Comparison of ENCODE assay signal across 8 mouse cellular contexts in genomic region chr4:45972951-45973350, GRCm38 (mm10). TPM values are rescaled to one million over a fixed set of nuclear protein-coding genes. Genes with fewer than 3 reads are reported as not detected.
DNase-seq lines count a peak whose midpoint lies in the region; ATAC-seq and TF ChIP-seq lines count a peak whose summit lies in the region.

No protein-coding gene starts in this region.

- H3K4me2 ChIP-seq in hindbrain, embryonic 14.5 days (replicated peaks): peak overlapping the region; percentile 84
- peak overlapping the region; percentile 78 for H3K4me2 ChIP-seq in midbrain, embryonic 15.5 days

- no peaks in the 10 kb centered on the region for H3K27me3 ChIP-seq in hindbrain, embryonic 14.5 days (ENCODE audit: control insufficient read depth, insufficient read depth, low read length)
- 0 out of 2 replicates have a peak, but pooled peaks cover 12% of the 10 kb centered on the region for H3K27me3 ChIP-seq in midbrain, embryonic 15.5 days (replicated peaks)

- H3K27ac ChIP-seq in left cerebral cortex, adult 2 months: peak overlapping the region; percentile 65
- H3K27ac ChIP-seq in brown adipose tissue, adult 24 weeks (replicated peaks; ENCODE audit: low read depth, low read length): peak overlapping the region; percentile 35; the same call in 1 of the 2 replicates
- H3K27ac ChIP-seq in hindbrain, embryonic 14.5 days: peak overlapping the region; percentile 61; the same call in 1 of the 2 replicates
- H3K27ac ChIP-seq in midbrain, embryonic 15.5 days: no peak overlapping the region

- H3K4me3 ChIP-seq in left cerebral cortex, adult 2 months: peak overlapping the region; percentile 79
- peak overlapping the region; percentile 75 for H3K4me3 ChIP-seq in brown adipose tissue, adult 24 weeks (ENCODE audit: insufficient read depth, low read depth, low read length)
- peak overlapping the region; percentile 79 for H3K4me3 ChIP-seq in hindbrain, embryonic 14.5 days (replicated peaks; ENCODE audit: low read length)
- H3K4me3 ChIP-seq in midbrain, embryonic 15.5 days: peak overlapping the region; percentile 85

- peaks cover 7% of the 10 kb centered on the region for H3K4me1 ChIP-seq in brown adipose tissue, adult 24 weeks (ENCODE audit: control insufficient read depth, insufficient read depth, insufficient read length, low read length)
- peaks cover 18% of the 10 kb centered on the region for H3K4me1 ChIP-seq in hindbrain, embryonic 14.5 days (replicated peaks; ENCODE audit: control insufficient read depth, insufficient read depth, low read length)
- peaks cover 22% of the 10 kb centered on the region for H3K4me1 ChIP-seq in midbrain, embryonic 15.5 days

- TF ChIP-seq CTCF in left cerebral cortex, adult 2 months (IDR thresholded peaks at IDR 0.05): no peak

- H3K9me3 ChIP-seq in hindbrain, embryonic 14.5 days (ENCODE audit: control insufficient read depth, low read length): no peaks in the 10 kb centered on the region
- H3K9me3 ChIP-seq in midbrain, embryonic 15.5 days: no peaks in the 10 kb centered on the region

- ATAC-seq in hindbrain, embryonic 14.5 days (ENCODE audit: low FRiP score): no peak
- ATAC-seq in midbrain, embryonic 15.5 days (replicated peaks): no peak; the same call in 1 of the 2 replicates

- no peak for DNase-seq in left cerebral cortex, adult 2 months (ENCODE audit: extremely low spot score in 1 of 2, low spot score in 2 of 2)
- no peak for DNase-seq in left cerebral cortex, postnatal 4 days
- DNase-seq in hindbrain, embryonic 14.5 days (ENCODE audit: low spot score): no peak
- DNase-seq in gastrocnemius, postnatal 10 days: no peak
- no peak for DNase-seq in frontal cortex, postnatal 36 days (ENCODE audit: low spot score in 2 of 2)
- DNase-seq in right cerebral cortex, postnatal 36 days (ENCODE audit: low spot score in 2 of 2): no peak

- WGBS in hindbrain, embryonic 14.5 days: 34% methylated on average over 9 of the region's 9 CpGs
- WGBS in midbrain, embryonic 15.5 days: 17% methylated on average over 9 of the region's 9 CpGs

- intact Hi-C loops in left cerebral cortex, adult 2 months (cut with DNase I): loop anchor here (1.0 to 2.0 kb wide), 2 partner anchors 153 to 564 kb away; partner anchors contain the start of gene Slc25a51
- intact Hi-C loops in left cerebral cortex, postnatal 4 days (cut with DNase I): no loop called here

- H3K9ac ChIP-seq in hindbrain, embryonic 14.5 days: peak overlapping the region; percentile 75
- peak overlapping the region; percentile 70 for H3K9ac ChIP-seq in midbrain, embryonic 15.5 days

- H3K36me3 ChIP-seq in hindbrain, embryonic 14.5 days (replicated peaks; ENCODE audit: control insufficient read depth, insufficient read depth): no peaks in the 10 kb centered on the region
- no peaks in the 10 kb centered on the region for H3K36me3 ChIP-seq in midbrain, embryonic 15.5 days (replicated peaks)

RNA-seq across cellular contexts. Expression of gene Tdrd7, which starts 7.8 kb away (rescaled TPM):
- 10 to 100 TPM; 26.5 to 31.5 TPM for total RNA-seq in left cerebral cortex, adult 2 months (2021)
- 10 to 100 TPM; 26.1 to 29.2 TPM for total RNA-seq in left cerebral cortex, postnatal 4 days (2021)
- 22.2 and 45.4 TPM in 2 replicates for polyA plus RNA-seq in brown adipose tissue, adult 24 weeks (2012; ENCODE audit: insufficient read depth, insufficient read length, missing spikeins)
- 32.6 and 36.4 TPM in 2 replicates for polyA plus RNA-seq in hindbrain, embryonic 14.5 days (2014; fragmentation: Nextera tagmentation; extraction: Ambion mirVana)
- polyA plus RNA-seq in midbrain, embryonic 15.5 days (2015; fragmentation: Nextera tagmentation; extraction: Ambion mirVana): 24.4 and 24.5 TPM in 2 replicates
- total RNA-seq in gastrocnemius, postnatal 10 days (2021): 10 to 100 TPM; 12.6 to 15.4 TPM
